Mouse (Mus musculus) liver, embryonic 14.5 days (tissue): Measurements from ENCODE around the gene Cyb561a3. TPM values are rescaled to one million over a fixed set of nuclear protein-coding genes. Genes with fewer than 3 reads are reported as not detected.

Experiments used
- ATAC-seq: fragments of 200-750 bp; cut with Nextera tagmentation; 2 replicates; pipeline ENCODE4 v1.8.0; 2017; ENCODE audit warnings: moderate number of reproducible peaks, mild to moderate bottlenecking, moderate library complexity; ENCODE audit not compliant: insufficient read depth
- DNase-seq, 3 experiments: peaks; one replicate each; pipeline ENCODE4 v3.0.0-alpha.2; 2012 to 2013; ENCODE audit warnings: low read depth in 3 of 3, low spot score in 3 of 3
- H3K27ac ChIP-seq: fragments of 300-500 bp; sonication (generic); 2 replicates; pipeline ENCODE4 v1.5.1; 2014; ENCODE audit warnings: moderate library complexity, mild to moderate bottlenecking, control low read depth, inconsistent platforms
- H3K27me3 ChIP-seq: fragments of 300-500 bp; sonication (generic); 2 replicates; pipeline ENCODE4 v1.6.1; 2014; ENCODE audit warnings: mild to moderate bottlenecking, low read length, moderate library complexity; ENCODE audit not compliant: control insufficient read depth, insufficient read depth
- H3K36me3 ChIP-seq: fragments of 300-500 bp; sonication (generic); replicated peaks from 2 replicates; pipeline ENCODE4 v1.6.1; 2014; ENCODE audit warnings: low read depth; ENCODE audit not compliant: control insufficient read depth, insufficient read depth
- H3K4me1 ChIP-seq, 2 experiments: fragments of 200-500 bp in 1 of 2; fragments of 300-500 bp in 1 of 2; sonication (generic) in 1 of 2; replicated peaks; 2 replicates each; pipeline ENCODE4 v1.6.1; 2012 to 2014; ENCODE audit warnings: antibody characterized with exemption in 1 of 2, inconsistent platforms in 1 of 2, low read length in 1 of 2; ENCODE audit not compliant: control insufficient read depth in 2 of 2, insufficient read depth in 2 of 2
- H3K4me2 ChIP-seq: fragments of 300-500 bp; sonication (generic); 2 replicates; pipeline ENCODE4 v1.6.1; 2014; ENCODE audit warnings: low read depth, mild to moderate bottlenecking, control low read depth, moderate library complexity
- H3K4me3 ChIP-seq, 2 experiments: fragments of 200-500 bp in 1 of 2; fragments of 300-500 bp in 1 of 2; sonication (generic) in 1 of 2; 2 replicates each; pipeline ENCODE4 v1.5.1; 2012 to 2014; ENCODE audit warnings: low read depth in 2 of 2, low read length in 2 of 2, mild to moderate bottlenecking in 2 of 2, control low read depth in 1 of 2, inconsistent platforms in 1 of 2, moderate library complexity in 1 of 2; ENCODE audit not compliant: insufficient read depth in 1 of 2
- H3K9ac ChIP-seq: fragments of 300-500 bp; sonication (generic); replicated peaks from 2 replicates; pipeline ENCODE4 v1.6.1; 2014; ENCODE audit warnings: mild to moderate bottlenecking, control low read depth, moderate library complexity
- H3K9me3 ChIP-seq: fragments of 300-500 bp; sonication (generic); 2 replicates; pipeline ENCODE4 v1.6.1; 2016; ENCODE audit warnings: low read length, mixed read lengths; ENCODE audit not compliant: control insufficient read depth
- CTCF ChIP-seq: IDR thresholded peaks from 2 replicates; pipeline ENCODE4 v1.5.1; 2016; ENCODE audit warnings: antibody characterized with exemption, low read depth, control low read depth
- EP300 ChIP-seq: IDR thresholded peaks from 2 replicates; pipeline ENCODE4 v1.6.1; 2016; ENCODE audit warnings: antibody characterized with exemption, low read depth
- WGBS: fragments of 180-500 bp; shearing (Covaris S2); extraction: QIAGEN DNeasy Blood & Tissue Kit; methylation state at CpG from one replicate; pipeline ENCODE4 v1.1.7; 2014; ENCODE audit not compliant: insufficient replicate concordance; 5-methylcytosine and 5-hydroxymethylcytosine counted together
- polyA plus RNA-seq, 2 experiments: library from polyadenylated mRNA; depleted of rRNA in 1 of 2; stranded (reverse) in 1 of 2; unstranded in 1 of 2; fragments of >200 nt; fragmentation: Nextera tagmentation in 1 of 2; extraction: Ambion mirVana in 1 of 2; gene quantifications; 2 replicates each; pipeline versions ENCODE4 v1.2.1 to v1.2.3; 2012 to 2014

Gene Cyb561a3
- polyA plus RNA-seq, 2 experiments, result 9.5 to 11.0 TPM

GRCm38 (mm10) chr19:10589127-10589857 lies 12.3 kb downstream of the Cyb561a3 start:
- Histone ChIP-seq H3K4me2 (no peak overlapping the region), H3K4me1 (peaks cover 0 to 6% of the 10 kb centered on the region in 2 experiments; a peak in 2 of 4 replicates), H3K9me3 (no peaks in the 10 kb centered on the region), H3K27me3 (no peaks in the 10 kb centered on the region), H3K4me3 (no peak overlapping the region), H3K27ac (no peak overlapping the region), H3K36me3 (no peaks in the 10 kb centered on the region), H3K9ac (peak overlapping the region; percentile 3)
- 34% methylated on average over 5 of the region's 5 CpGs for WGBS
- no peak for DNase-seq
- TF ChIP-seq CTCF, result no peak
- no peak for TF ChIP-seq EP300
- ATAC-seq, result no peak

GRCm38 (mm10) chr19:10590301-10590700 lies 13.3 kb downstream of the Cyb561a3 start:
- Histone ChIP-seq H3K4me2 (no peak overlapping the region), H3K36me3 (no peaks in the 10 kb centered on the region), H3K27me3 (no peaks in the 10 kb centered on the region), H3K4me1 (peaks cover 0 to 6% of the 10 kb centered on the region in 2 experiments; a peak in 2 of 4 replicates), H3K4me3 (no peak overlapping the region), H3K9ac (no peak overlapping the region), H3K9me3 (no peaks in the 10 kb centered on the region), H3K27ac (no peak overlapping the region)
- DNase-seq (no peak), ATAC-seq (no peak)
- 56% methylated on average over 3 of the region's 3 CpGs for WGBS
- no peak for TF ChIP-seq EP300
- no peak for TF ChIP-seq CTCF

GRCm38 (mm10) chr19:10591659-10592377 lies 14.8 kb downstream of the Cyb561a3 start:
- no peak for TF ChIP-seq EP300
- no peak for TF ChIP-seq CTCF
- ATAC-seq (peak; percentile 57), DNase-seq (no peak)
- peaks cover 0 to 6% of the 10 kb centered on the region in 2 experiments; a peak in 2 of 4 replicates for H3K4me1 ChIP-seq
- H3K27me3 ChIP-seq, result no peaks in the 10 kb centered on the region
- no peak overlapping the region for H3K4me3 ChIP-seq
- H3K4me2 ChIP-seq, result no peak overlapping the region
- no peaks in the 10 kb centered on the region for H3K9me3 ChIP-seq
- no peaks in the 10 kb centered on the region; the same call in 1 of the 2 replicates for H3K36me3 ChIP-seq
- 73% methylated on average over 6 of the region's 6 CpGs for WGBS
- no peak overlapping the region for H3K27ac ChIP-seq
- no peak overlapping the region for H3K9ac ChIP-seq

GRCm38 (mm10) chr19:10598188-10598587 lies 21.2 kb downstream of the Cyb561a3 start:
- Histone ChIP-seq H3K27ac (no peak overlapping the region), H3K4me2 (no peak overlapping the region), H3K9me3 (no peaks in the 10 kb centered on the region), H3K36me3 (no peaks in the 10 kb centered on the region; the same call in 1 of the 2 replicates), H3K27me3 (no peaks in the 10 kb centered on the region), H3K9ac (no peak overlapping the region), H3K4me1 (peaks cover 4 to 8% of the 10 kb centered on the region in 2 experiments), H3K4me3 (no peak overlapping the region)
- no peak for ATAC-seq
- DNase-seq, result no peak
- WGBS, result 23% methylated on average over 3 of the region's 3 CpGs
- peak; percentile 59 for TF ChIP-seq CTCF
- TF ChIP-seq EP300, result no peak

- TF ChIP-seq CTCF (no peak), EP300 (no peak)
- WGBS, result 82% methylated on average over 2 of the region's 2 CpGs
Observed at GRCm38 (mm10) chr19:10599648-10600047, 22.7 kb downstream of the Cyb561a3 start.

More at GRCm38 (mm10) chr19:10599648-10600047, 22.7 kb downstream of the Cyb561a3 start:
- no peak for ATAC-seq
- H3K36me3 ChIP-seq, result no peaks in the 10 kb centered on the region; the same call in 1 of the 2 replicates
- no peaks in the 10 kb centered on the region for H3K9me3 ChIP-seq
- no peak overlapping the region for H3K4me2 ChIP-seq
- H3K4me3 ChIP-seq, result no peak overlapping the region
- no peak overlapping the region for H3K9ac ChIP-seq
- H3K27ac ChIP-seq, result no peak overlapping the region
- peaks cover 4 to 23% of the 10 kb centered on the region in 2 experiments for H3K4me1 ChIP-seq
- no peak for DNase-seq
- H3K27me3 ChIP-seq, result no peaks in the 10 kb centered on the region
